Mouse (Mus musculus): ENCODE measurements around the gene Fat3. TPM values are rescaled to one million over a fixed set of nuclear protein-coding genes. Genes with fewer than 3 reads are reported as not detected.

The Fat3 gene
- polyA plus RNA-seq, 1 experiment from 2014 or later: 0.09 TPM

DNA sequence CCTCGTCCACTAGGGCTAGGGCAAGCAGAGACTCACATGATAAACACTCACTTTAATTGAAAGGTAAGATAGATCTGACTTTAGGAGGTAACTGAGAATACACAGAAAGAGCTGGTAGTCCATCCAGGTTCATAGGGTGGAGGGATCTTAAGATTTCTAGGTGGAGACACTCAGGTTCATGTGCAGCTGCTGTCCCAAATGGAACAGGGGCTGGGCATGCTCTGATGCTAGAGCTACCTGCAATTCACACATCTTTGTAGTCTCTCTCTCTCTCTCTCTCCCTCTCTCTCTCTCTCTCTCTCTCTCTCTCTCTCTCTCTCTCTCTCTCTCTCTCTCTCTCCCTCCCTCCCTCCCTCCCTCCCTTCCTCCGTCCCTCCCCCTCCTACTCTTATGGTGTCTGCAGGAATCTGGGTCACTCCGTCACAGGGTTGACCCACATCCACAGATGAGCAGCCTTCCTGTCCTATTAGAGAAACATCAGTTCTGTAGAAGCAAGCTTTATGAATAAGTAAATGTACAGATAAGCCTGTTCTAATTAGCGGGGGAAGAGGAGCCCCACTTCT is 148.5 kb downstream of the Fat3 start:
- no peaks in the 10 kb centered on the region for H3K27me3 ChIP-seq
- in situ Hi-C loops (cut with MboI; ENCODE audit: low pct_unique_long_range_greater_than_20kb): no loop called here
- ATAC-seq (no peak), DNase-seq (ENCODE audit: low read depth, low spot score) (no peak)
- POLR2A ChIA-PET: no interaction called here
- no peak for TF ChIP-seq CTCF (IDR thresholded peaks at IDR 0.05)
- CTCF ChIA-PET: interaction anchor here (1.1 kb wide), 1 partner anchor 12 kb away, joined by 3 read pairs; no protein-coding TSS in a partner anchor

GRCm38 (mm10) chr9:16344902-16345855 is 155.9 kb downstream of the Fat3 start:
- ChIA-PET CTCF (no interaction called here), POLR2A (no interaction called here)
- ATAC-seq (no peak), DNase-seq (ENCODE audit: low read depth, low spot score) (no peak)
- in situ Hi-C loops (cut with MboI; ENCODE audit: low pct_unique_long_range_greater_than_20kb): no loop called here
- TF ChIP-seq CTCF (IDR thresholded peaks at IDR 0.05): no peak
- no peaks in the 10 kb centered on the region for H3K27me3 ChIP-seq

DNA sequence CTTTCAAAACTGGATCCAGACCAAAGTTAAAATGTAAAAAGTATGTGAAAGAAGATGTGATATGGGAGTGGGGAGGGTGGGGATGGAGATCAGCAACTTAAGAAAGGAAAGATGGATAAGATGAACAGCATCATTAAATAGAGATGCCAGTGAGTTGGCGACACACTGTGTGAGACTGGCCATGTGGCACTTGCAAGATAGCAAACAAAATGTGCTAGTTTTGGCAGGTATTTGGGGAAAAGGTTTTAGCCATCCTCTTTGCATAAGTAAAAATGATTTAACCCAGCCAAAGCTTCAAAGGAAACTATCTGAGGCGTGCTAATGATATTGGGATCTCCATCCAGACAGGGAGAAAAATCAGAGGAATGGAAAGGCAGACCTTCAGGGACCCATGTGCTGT is 157.9 kb downstream of the Fat3 start:
- no peaks in the 10 kb centered on the region for H3K27me3 ChIP-seq
- TF ChIP-seq CTCF (IDR thresholded peaks at IDR 0.05): no peak
- in situ Hi-C loops (cut with MboI; ENCODE audit: low pct_unique_long_range_greater_than_20kb): no loop called here
- no peak for DNase-seq (ENCODE audit: low read depth, low spot score)
- ChIA-PET CTCF (no interaction called here), POLR2A (no interaction called here)
- ATAC-seq: no peak

- POLR2A ChIA-PET: no interaction called here
- in situ Hi-C loops (cut with MboI; ENCODE audit: low pct_unique_long_range_greater_than_20kb): no loop called here
Observed at GRCm38 (mm10) chr9:16342577-16342976, 158.5 kb downstream of the Fat3 start.

GRCm38 (mm10) chr9:16330290-16330984 is 170.6 kb downstream of the Fat3 start:
- no peak for ATAC-seq
- no peaks in the 10 kb centered on the region for H3K27me3 ChIP-seq
- DNase-seq (ENCODE audit: low read depth, low spot score): no peak
- no peak for TF ChIP-seq CTCF (IDR thresholded peaks at IDR 0.05)
- in situ Hi-C loops (cut with MboI; ENCODE audit: low pct_unique_long_range_greater_than_20kb): no loop called here
- POLR2A ChIA-PET: no interaction called here
- CTCF ChIA-PET: interaction anchor here (1.4 kb wide), 1 partner anchor 25 kb away, joined by 3 read pairs; no protein-coding TSS in a partner anchor

More at GRCm38 (mm10) chr9:16342577-16342976, 158.5 kb downstream of the Fat3 start:
- ATAC-seq (no peak), DNase-seq (ENCODE audit: low read depth, low spot score) (no peak)
- H3K27me3 ChIP-seq: no peaks in the 10 kb centered on the region
- no peak for TF ChIP-seq CTCF (IDR thresholded peaks at IDR 0.05)
- CTCF ChIA-PET: no interaction called here

GRCm38 (mm10) chr9:16318957-16319356 is 182.1 kb downstream of the Fat3 start:
- in situ Hi-C loops (cut with MboI; ENCODE audit: low pct_unique_long_range_greater_than_20kb): no loop called here
- ChIA-PET CTCF (interaction anchor here (0.9 kb wide), 1 partner anchor 9 kb away, joined by 3 read pairs; no protein-coding TSS in a partner anchor), POLR2A (no interaction called here)
- no peak for ATAC-seq
- TF ChIP-seq CTCF (IDR thresholded peaks at IDR 0.05): no peak
- H3K27me3 ChIP-seq: peaks cover 5% of the 10 kb centered on the region
- DNase-seq (ENCODE audit: low read depth, low spot score): no peak

- CTCF ChIA-PET: no interaction called here
- no peak for TF ChIP-seq CTCF (IDR thresholded peaks at IDR 0.05)
- no peak for ATAC-seq
- POLR2A ChIA-PET: no interaction called here
- H3K27me3 ChIP-seq: no peaks in the 10 kb centered on the region
- in situ Hi-C loops (cut with MboI; ENCODE audit: low pct_unique_long_range_greater_than_20kb): no loop called here
- DNase-seq (ENCODE audit: low read depth, low spot score): no peak
Observed at GRCm38 (mm10) chr9:16312599-16313197, 188.4 kb downstream of the Fat3 start.

- TF ChIP-seq CTCF (IDR thresholded peaks at IDR 0.05): no peak
- no peak for ATAC-seq
- ChIA-PET CTCF (no interaction called here), POLR2A (no interaction called here)
- DNase-seq (ENCODE audit: low read depth, low spot score): no peak
- in situ Hi-C loops (cut with MboI; ENCODE audit: low pct_unique_long_range_greater_than_20kb): no loop called here
- no peaks in the 10 kb centered on the region for H3K27me3 ChIP-seq
Observed at GRCm38 (mm10) chr9:16310855-16311848, 189.9 kb downstream of the Fat3 start.

GRCm38 (mm10) chr9:16310305-16310704 is 190.8 kb downstream of the Fat3 start:
- CTCF ChIA-PET: interaction anchor here (1.2 kb wide), 1 partner anchor 9 kb away, joined by 3 read pairs; no protein-coding TSS in a partner anchor
- H3K27me3 ChIP-seq: no peaks in the 10 kb centered on the region
- DNase-seq (ENCODE audit: low read depth, low spot score) (no peak), ATAC-seq (no peak)
- in situ Hi-C loops (cut with MboI; ENCODE audit: low pct_unique_long_range_greater_than_20kb): no loop called here
- no peak for TF ChIP-seq CTCF (IDR thresholded peaks at IDR 0.05)
- POLR2A ChIA-PET: no interaction called here
